Mouse (Mus musculus): Measurements from ENCODE around the gene Hist1h3b. TPM values are rescaled to one million over a fixed set of nuclear protein-coding genes. Genes with fewer than 3 reads are reported as not detected.

Gene Hist1h3b
- polyA plus RNA-seq, 1 experiment from 2014 or later, result 0.65 TPM

DNA sequence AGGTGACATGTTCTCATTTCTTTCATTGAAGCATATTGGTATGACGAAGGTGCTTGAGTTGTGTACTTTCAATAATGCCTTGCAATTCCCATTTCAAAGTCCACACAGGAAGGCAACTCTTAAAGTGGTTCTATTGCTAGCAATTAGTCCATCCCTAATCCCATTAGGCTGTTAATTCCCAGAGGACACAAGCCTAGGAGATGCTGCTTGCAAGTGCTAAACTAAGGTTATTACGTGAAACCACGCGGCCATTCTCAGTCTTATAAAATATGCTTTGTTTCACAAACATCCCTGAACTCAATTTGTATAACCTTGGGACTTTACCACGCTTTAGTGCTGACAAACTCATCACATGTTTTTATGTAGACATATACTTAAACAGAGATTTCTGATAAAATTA lies 15.0 kb upstream of the Hist1h3b start:
- POLR2A ChIA-PET, result interaction anchor here (0.7 kb wide), 1 partner anchor 53 kb away, joined by 3 read pairs; the partner anchor contains the start of gene Hist1h2bc

DNA sequence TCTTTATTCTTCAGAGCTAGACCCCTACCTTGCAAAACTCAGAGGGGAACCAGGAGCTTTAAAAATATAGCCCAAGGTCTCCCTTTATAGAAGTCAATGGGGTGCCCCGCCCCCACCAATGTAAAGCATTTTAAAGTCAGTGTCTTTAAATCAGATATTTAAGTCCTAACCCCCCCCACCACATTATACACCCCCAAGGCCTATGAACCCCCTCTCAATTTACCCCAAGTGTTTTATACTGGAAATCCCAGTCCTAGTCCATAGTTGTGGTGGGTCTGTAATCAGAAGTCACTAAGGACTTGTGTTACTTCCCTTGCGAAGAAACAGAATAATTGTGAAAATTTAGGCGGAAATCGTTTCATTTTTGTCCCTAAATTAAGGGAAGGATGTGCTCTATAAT lies 14.0 kb upstream of the Hist1h3b start:
- CTCF ChIA-PET, result interaction anchor here (1.3 to 15.1 kb wide), 2 partner anchors 11 to 38 kb away, joined by 5 to 137 read pairs; partner anchors contain the start of gene Hist1h4c
- DNase-seq (ENCODE audit: low read depth, low spot score), result no peak
- no peaks in the 10 kb centered on the region for H3K27me3 ChIP-seq
- POLR2A ChIA-PET, result no interaction called here
- in situ Hi-C loops (cut with MboI; ENCODE audit: low pct_unique_long_range_greater_than_20kb), result loop anchor here (10.0 to 25.0 kb wide), 2 partner anchors 113 to 301 kb away; partner anchors contain the start of genes Hist1h1e and Hist1h2be
- TF ChIP-seq CTCF (IDR thresholded peaks at IDR 0.05), result no peak
- ATAC-seq, result no peak

More for the DNA sequence above, 15.0 kb upstream of the Hist1h3b start:
- no peak for ATAC-seq
- TF ChIP-seq CTCF (IDR thresholded peaks at IDR 0.05), result no peak
- DNase-seq (ENCODE audit: low read depth, low spot score), result no peak
- in situ Hi-C loops (cut with MboI; ENCODE audit: low pct_unique_long_range_greater_than_20kb), result loop anchor here (10.0 to 25.0 kb wide), 2 partner anchors 112 to 300 kb away; partner anchors contain the start of genes Hist1h1e and Hist1h2be
- no peaks in the 10 kb centered on the region for H3K27me3 ChIP-seq
- CTCF ChIA-PET, result interaction anchor here (1.0 to 15.1 kb wide), 5 partner anchors 10 to 37 kb away, joined by 3 to 137 read pairs (median 4); partner anchors contain the start of gene Hist1h4c

DNA sequence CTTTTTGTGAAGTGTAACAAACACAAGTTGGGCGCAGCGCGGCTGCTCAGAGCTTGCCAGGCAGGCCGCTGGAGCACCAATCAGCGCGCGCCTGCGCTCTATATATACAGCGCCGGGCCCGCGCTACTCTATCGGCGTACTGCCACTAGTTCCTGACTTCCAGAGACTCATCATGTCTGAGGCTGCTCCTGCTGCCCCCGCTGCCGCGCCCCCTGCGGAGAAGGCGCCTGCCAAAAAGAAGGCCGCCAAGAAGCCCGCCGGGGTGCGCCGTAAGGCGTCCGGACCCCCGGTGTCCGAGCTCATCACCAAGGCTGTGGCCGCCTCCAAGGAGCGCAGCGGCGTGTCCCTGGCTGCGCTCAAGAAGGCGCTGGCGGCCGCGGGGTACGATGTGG lies 13.4 kb upstream of the Hist1h3b start, which contains the start of gene Hist1h1c:
TSS of gene Hist1h1c (plus strand) at position 132 of the 392 bp plus-strand sequence.
- CTCF ChIA-PET, result interaction anchor here (1.4 to 15.1 kb wide), 2 partner anchors 13 to 39 kb away, joined by 3 to 137 read pairs; partner anchors contain the start of genes Hist1h3b and Hist1h4c
- H3K27me3 ChIP-seq, result no peaks in the 10 kb centered on the region
- TF ChIP-seq CTCF (IDR thresholded peaks at IDR 0.05), result no peak
- in situ Hi-C loops (cut with MboI; ENCODE audit: low pct_unique_long_range_greater_than_20kb), result loop anchor here (10.0 to 25.0 kb wide), 2 partner anchors 114 to 301 kb away; partner anchors contain the start of genes Hist1h1e and Hist1h2be
- DNase-seq (ENCODE audit: low read depth, low spot score) (no peak), ATAC-seq (peak; percentile 68)
- POLR2A ChIA-PET, result no interaction called here

DNA sequence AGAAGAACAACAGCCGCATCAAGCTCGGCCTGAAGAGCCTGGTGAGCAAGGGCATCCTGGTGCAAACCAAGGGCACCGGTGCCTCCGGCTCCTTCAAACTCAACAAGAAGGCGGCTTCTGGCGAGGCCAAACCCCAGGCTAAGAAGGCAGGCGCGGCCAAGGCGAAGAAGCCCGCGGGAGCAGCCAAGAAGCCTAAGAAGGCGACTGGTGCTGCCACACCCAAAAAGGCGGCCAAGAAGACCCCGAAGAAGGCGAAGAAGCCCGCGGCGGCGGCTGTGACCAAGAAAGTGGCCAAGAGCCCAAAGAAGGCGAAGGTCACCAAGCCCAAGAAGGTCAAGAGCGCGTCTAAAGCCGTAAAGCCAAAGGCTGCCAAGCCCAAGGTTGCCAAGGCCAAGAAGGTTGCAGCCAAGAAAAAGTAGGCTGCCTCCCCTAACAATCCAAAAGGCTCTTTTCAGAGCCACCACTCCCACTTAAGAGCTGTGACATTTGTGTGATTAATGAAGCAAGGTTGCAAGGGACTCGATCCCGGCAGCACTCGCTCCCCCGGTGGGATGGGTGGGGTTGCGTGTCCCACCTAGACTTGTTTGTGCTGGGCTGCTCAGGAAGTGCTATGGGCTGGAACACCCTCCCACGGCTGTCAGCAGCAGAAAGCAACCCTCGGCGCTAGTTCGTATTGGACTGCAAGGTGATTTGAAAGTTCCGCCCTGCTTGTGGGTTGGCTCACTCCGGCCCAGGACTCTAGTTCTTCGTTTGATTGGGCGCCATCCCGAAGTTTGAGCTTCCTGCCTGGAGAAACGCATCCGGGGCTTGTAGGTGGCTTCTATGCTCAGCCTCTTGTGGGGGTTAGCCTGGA lies 12.8 kb upstream of the Hist1h3b start:
- POLR2A ChIA-PET, result interaction anchor here (0.6 to 1.0 kb wide), 5 partner anchors 18 to 176 kb away, joined by 3 to 4 read pairs (median 3); partner anchors contain the start of gene Hist1h4b
- H3K27me3 ChIP-seq, result no peaks in the 10 kb centered on the region
- in situ Hi-C loops (cut with MboI; ENCODE audit: low pct_unique_long_range_greater_than_20kb), result loop anchor here (10.0 to 25.0 kb wide), 2 partner anchors 114 to 302 kb away; partner anchors contain the start of genes Hist1h1e and Hist1h2be
- no peak for TF ChIP-seq CTCF (IDR thresholded peaks at IDR 0.05)
- ATAC-seq (peak; percentile 68), DNase-seq (ENCODE audit: low read depth, low spot score) (no peak)
- CTCF ChIA-PET, result interaction anchor here (1.4 to 15.1 kb wide), 2 partner anchors 13 to 39 kb away, joined by 3 to 137 read pairs; partner anchors contain the start of genes Hist1h3b and Hist1h4c

DNA sequence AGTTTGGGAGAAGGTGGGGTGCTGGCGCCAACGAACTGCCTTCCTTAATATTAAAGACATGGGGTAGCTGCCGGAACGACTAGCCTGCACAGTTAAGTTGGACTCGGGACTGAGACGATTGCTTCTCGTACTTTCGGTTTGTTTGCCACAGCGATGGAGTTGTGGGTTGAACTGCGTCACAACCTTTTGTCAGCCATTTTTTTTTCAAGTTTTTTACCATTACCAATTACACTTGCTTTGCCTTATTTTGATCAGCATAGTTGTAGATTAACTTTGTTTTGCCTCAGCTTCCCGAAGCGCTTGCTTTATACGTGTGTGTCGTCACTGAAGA lies 12.2 kb upstream of the Hist1h3b start:
- no peak for TF ChIP-seq CTCF (IDR thresholded peaks at IDR 0.05)
- POLR2A ChIA-PET, result interaction anchor here (0.6 to 1.6 kb wide), 6 partner anchors 17 to 176 kb away, joined by 3 to 4 read pairs (median 4); partner anchors contain the start of genes Hist1h1a and Hist1h4b
- no peaks in the 10 kb centered on the region for H3K27me3 ChIP-seq
- ATAC-seq (peak; percentile 1), DNase-seq (ENCODE audit: low read depth, low spot score) (no peak)
- in situ Hi-C loops (cut with MboI; ENCODE audit: low pct_unique_long_range_greater_than_20kb), result loop anchor here (5.0 to 25.0 kb wide), 4 partner anchors 115 to 1705 kb away; partner anchors contain the start of genes Hist1h1e, Hist1h2ah, Hist1h2be and Hist1h2bk
- CTCF ChIA-PET, result interaction anchor here (1.4 to 15.1 kb wide), 2 partner anchors 12 to 40 kb away, joined by 3 to 137 read pairs; partner anchors contain the start of genes Hist1h3b and Hist1h4c

DNA sequence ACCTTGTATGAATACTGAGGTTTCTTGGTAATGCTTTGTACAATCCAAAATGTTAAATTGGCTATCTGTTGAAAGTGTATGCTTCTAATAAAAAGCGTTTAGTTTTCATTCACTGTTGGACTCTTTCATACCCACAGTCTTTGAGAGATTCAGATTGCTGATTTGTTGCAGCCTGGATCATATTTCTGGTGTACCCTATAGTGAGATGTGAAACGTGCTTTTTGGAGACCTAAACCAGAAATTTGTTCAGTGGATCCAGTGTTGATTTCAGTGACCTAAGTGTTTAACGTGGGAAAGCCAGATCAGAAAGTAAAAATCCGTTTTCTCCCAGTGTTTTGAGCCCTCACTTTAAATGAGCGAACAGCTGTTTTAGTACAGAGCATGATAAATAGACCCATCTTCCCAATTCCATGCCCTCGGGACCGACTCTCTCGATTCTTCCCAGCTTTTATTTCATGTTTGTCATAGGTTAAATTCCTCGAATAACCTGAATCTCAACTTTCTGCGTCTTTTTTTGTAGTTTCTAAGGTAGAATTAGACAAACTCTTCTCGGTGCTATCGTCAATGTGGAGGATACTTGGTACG lies 11.7 kb upstream of the Hist1h3b start:
- DNase-seq (ENCODE audit: low read depth, low spot score) (no peak), ATAC-seq (no peak)
- no peaks in the 10 kb centered on the region for H3K27me3 ChIP-seq
- no peak for TF ChIP-seq CTCF (IDR thresholded peaks at IDR 0.05)
- CTCF ChIA-PET, result interaction anchor here (1.4 to 15.1 kb wide), 2 partner anchors 12 to 40 kb away, joined by 3 to 137 read pairs; partner anchors contain the start of genes Hist1h3b and Hist1h4c
- in situ Hi-C loops (cut with MboI; ENCODE audit: low pct_unique_long_range_greater_than_20kb), result loop anchor here (5.0 to 25.0 kb wide), 3 partner anchors 163 to 1706 kb away; partner anchors contain the start of genes Hist1h2ah, Hist1h2bk and Hist1h3d
- POLR2A ChIA-PET, result interaction anchor here (0.6 to 1.6 kb wide), 5 partner anchors 16 to 177 kb away, joined by 3 to 4 read pairs (median 3); partner anchors contain the start of genes Hist1h1a and Hist1h4b

DNA sequence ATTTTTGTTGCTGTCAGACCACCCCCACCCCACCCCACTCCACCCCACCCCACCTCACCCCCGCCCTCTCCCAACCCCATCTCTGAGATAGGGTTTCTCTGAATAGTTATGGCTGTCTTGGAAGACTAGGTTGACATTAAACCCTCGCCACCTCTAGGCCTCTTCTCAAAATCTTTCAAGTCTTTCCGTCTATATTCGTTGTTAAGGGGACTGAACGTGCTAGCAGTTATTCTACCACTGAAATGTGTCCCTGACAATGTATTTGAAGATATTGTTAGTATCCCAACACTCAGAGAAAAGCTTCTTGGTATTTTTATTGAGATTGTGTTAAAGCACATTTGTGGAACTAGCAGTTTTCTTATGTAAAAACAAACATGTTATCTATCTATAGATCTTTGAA lies 11.2 kb upstream of the Hist1h3b start:
- ChIA-PET POLR2A (interaction anchor here (1.6 kb wide), 1 partner anchor 22 kb away, joined by 4 read pairs; the partner anchor contains the start of gene Hist1h1a), CTCF (interaction anchor here (15.1 kb wide), 1 partner anchor 41 kb away, joined by 137 read pairs; the partner anchor contains the start of gene Hist1h4c)
- ATAC-seq (no peak), DNase-seq (ENCODE audit: low read depth, low spot score) (no peak)
- TF ChIP-seq CTCF (IDR thresholded peaks at IDR 0.05), result no peak
- H3K27me3 ChIP-seq, result no peaks in the 10 kb centered on the region
- in situ Hi-C loops (cut with MboI; ENCODE audit: low pct_unique_long_range_greater_than_20kb), result loop anchor here (5.0 to 25.0 kb wide), 3 partner anchors 164 to 1706 kb away; partner anchors contain the start of genes Hist1h2ah, Hist1h2bk and Hist1h3d

DNA sequence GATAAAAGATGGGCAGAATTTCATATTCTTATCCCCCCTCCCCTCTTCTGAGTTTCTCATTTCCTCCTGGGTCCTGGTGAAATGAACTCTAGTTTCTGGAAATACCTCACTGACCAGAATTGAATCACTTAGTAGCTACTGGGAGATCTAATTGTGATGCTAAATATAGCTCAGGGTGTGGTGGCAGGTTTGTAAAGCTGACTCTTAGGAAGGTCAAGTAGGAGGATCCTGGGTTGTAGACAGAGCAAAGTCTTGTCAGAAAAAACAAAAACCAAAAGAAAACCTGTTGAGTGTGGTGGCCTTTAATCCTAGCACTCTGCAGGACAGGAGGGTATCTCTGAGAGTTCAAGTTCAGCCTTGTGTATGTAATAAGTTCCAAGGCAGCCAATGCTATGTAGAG lies 10.1 kb upstream of the Hist1h3b start:
- DNase-seq (ENCODE audit: low read depth, low spot score) (no peak), ATAC-seq (no peak)
- ChIA-PET CTCF (interaction anchor here (15.1 kb wide), 1 partner anchor 42 kb away, joined by 137 read pairs; the partner anchor contains the start of gene Hist1h4c), POLR2A (interaction anchor here (0.7 kb wide), 1 partner anchor 15 kb away, joined by 4 read pairs; the partner anchor contains the start of gene Hist1h4b)
- no peak for TF ChIP-seq CTCF (IDR thresholded peaks at IDR 0.05)
- no peaks in the 10 kb centered on the region for H3K27me3 ChIP-seq
- in situ Hi-C loops (cut with MboI; ENCODE audit: low pct_unique_long_range_greater_than_20kb), result loop anchor here (5.0 to 25.0 kb wide), 3 partner anchors 165 to 1707 kb away; partner anchors contain the start of genes Hist1h2ah, Hist1h2bk and Hist1h3d

DNA sequence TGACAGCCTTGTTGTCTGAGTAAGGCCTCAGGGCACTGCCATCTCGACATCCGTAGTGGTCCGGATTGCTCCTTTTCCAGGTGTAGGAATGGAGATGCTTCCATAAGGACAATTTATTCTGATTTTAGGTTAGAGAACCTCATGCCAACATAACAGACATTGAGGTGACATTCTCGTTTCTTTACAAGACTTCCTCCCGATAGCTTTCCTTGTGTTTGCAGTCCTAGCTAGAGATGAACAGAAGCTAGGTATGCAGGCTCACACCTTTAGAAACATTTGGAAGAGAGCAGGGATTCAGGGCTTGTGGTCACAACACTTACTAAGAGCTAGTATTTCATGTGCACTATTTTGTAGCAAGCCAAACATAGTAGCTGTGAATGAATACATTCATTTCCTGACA lies 8.9 kb upstream of the Hist1h3b start:
- TF ChIP-seq CTCF (IDR thresholded peaks at IDR 0.05), result no peak
- no peak for DNase-seq (ENCODE audit: low read depth, low spot score)
- ChIA-PET CTCF (interaction anchor here (15.1 kb wide), 1 partner anchor 43 kb away, joined by 137 read pairs; the partner anchor contains the start of gene Hist1h4c), POLR2A (no interaction called here)
- in situ Hi-C loops (cut with MboI; ENCODE audit: low pct_unique_long_range_greater_than_20kb), result loop anchor here (5.0 to 25.0 kb wide), 3 partner anchors 166 to 1708 kb away; partner anchors contain the start of genes Hist1h2ah, Hist1h2bk and Hist1h3d
- no peak for ATAC-seq
- H3K27me3 ChIP-seq, result no peaks in the 10 kb centered on the region
